Mouse (Mus musculus): Measurements from ENCODE around the gene Map3k13. TPM values are rescaled to one million over a fixed set of nuclear protein-coding genes. Genes with fewer than 3 reads are reported as not detected.

The Map3k13 gene
- total RNA-seq, 1 experiment: 0.36 TPM

GRCm38 (mm10) chr16:21818629-21819028 is 24.5 kb downstream of the Map3k13 start:
- DNase-seq (ENCODE audit: low read depth, low spot score): no peak
- Histone ChIP-seq H3K36me3 (ENCODE audit: control insufficient read depth, insufficient read depth, low read length, poor library complexity, severe bottlenecking) (no peaks in the 10 kb centered on the region), H3K9ac (ENCODE audit: insufficient read depth, low read depth, low read length, poor library complexity, severe bottlenecking) (no peak overlapping the region), H3K27ac (ENCODE audit: insufficient read depth, low read depth, low read length, poor library complexity, severe bottlenecking) (no peak overlapping the region), H3K9me3 (ENCODE audit: control insufficient read depth, insufficient read depth, low read depth, low read length) (no peaks in the 10 kb centered on the region), H3K4me1 (ENCODE audit: control insufficient read depth in 2 of 2, insufficient read depth in 2 of 2, low read length in 2 of 2, poor library complexity in 1 of 2) (peaks cover 2 to 3% of the 10 kb centered on the region in 2 experiments; a peak in 2 of 4 replicates), H3K4me3 (ENCODE audit: insufficient read depth in 1 of 2, low read depth in 1 of 2, low read length in 2 of 2, poor library complexity in 1 of 2, severe bottlenecking in 1 of 2) (no peak overlapping the region)
- in situ Hi-C loops (cut with MboI; ENCODE audit: low sequenced_read_pairs in 2 of 2, unreplicated experiment in 2 of 2): no loop called here
- TF ChIP-seq CHD2 (IDR thresholded peaks at IDR 0.05; ENCODE audit: low read depth, low read length) (no peak), MAFK (IDR thresholded peaks at IDR 0.05; ENCODE audit: insufficient read depth, low read depth, low read length) (no peak)

- no peak overlapping the region for H3K9ac ChIP-seq (ENCODE audit: insufficient read depth, low read depth, low read length, poor library complexity, severe bottlenecking)
- no peak for TF ChIP-seq CHD2 (IDR thresholded peaks at IDR 0.05; ENCODE audit: low read depth, low read length)
- no peak for TF ChIP-seq ZC3H11A (IDR thresholded peaks at IDR 0.05; ENCODE audit: borderline replicate concordance, low read depth, low read length)
- TF ChIP-seq HCFC1 (IDR thresholded peaks at IDR 0.05; ENCODE audit: borderline replicate concordance, insufficient read depth, low read length): no peak
- H3K9me3 ChIP-seq (ENCODE audit: control insufficient read depth, insufficient read depth, low read depth, low read length): no peaks in the 10 kb centered on the region
- no peak overlapping the region for H3K27ac ChIP-seq (ENCODE audit: insufficient read depth, low read depth, low read length, poor library complexity, severe bottlenecking)
- in situ Hi-C loops (cut with MboI; ENCODE audit: low sequenced_read_pairs in 2 of 2, unreplicated experiment in 2 of 2): no loop called here
- DNase-seq (ENCODE audit: low read depth, low spot score): no peak
- no peaks in the 10 kb centered on the region for H3K36me3 ChIP-seq (ENCODE audit: control insufficient read depth, insufficient read depth, low read length, poor library complexity, severe bottlenecking)
- H3K4me1 ChIP-seq (ENCODE audit: control insufficient read depth in 2 of 2, insufficient read depth in 2 of 2, low read length in 2 of 2, poor library complexity in 1 of 2): peaks cover 2 to 3% of the 10 kb centered on the region in 2 experiments; a peak in 1 of 4 replicates
- no peak overlapping the region for H3K4me3 ChIP-seq (ENCODE audit: insufficient read depth in 1 of 2, low read depth in 1 of 2, low read length in 2 of 2, poor library complexity in 1 of 2, severe bottlenecking in 1 of 2)
These were observed 31.5 kb downstream of the Map3k13 start for GRCm38 (mm10) chr16:21825612-21826031.

GRCm38 (mm10) chr16:21827153-21827552 is 33.0 kb downstream of the Map3k13 start:
- H3K9me3 ChIP-seq (ENCODE audit: control insufficient read depth, insufficient read depth, low read depth, low read length): no peaks in the 10 kb centered on the region
- peaks cover 2 to 6% of the 10 kb centered on the region in 2 experiments; a peak in 1 of 4 replicates for H3K4me1 ChIP-seq (ENCODE audit: control insufficient read depth in 2 of 2, insufficient read depth in 2 of 2, low read length in 2 of 2, poor library complexity in 1 of 2)
- in situ Hi-C loops (cut with MboI; ENCODE audit: low sequenced_read_pairs in 2 of 2, unreplicated experiment in 2 of 2): no loop called here
- H3K4me3 ChIP-seq (ENCODE audit: insufficient read depth in 1 of 2, low read depth in 1 of 2, low read length in 2 of 2, poor library complexity in 1 of 2, severe bottlenecking in 1 of 2): no peak overlapping the region
- TF ChIP-seq CHD2 (IDR thresholded peaks at IDR 0.05; ENCODE audit: low read depth, low read length): no peak
- TF ChIP-seq ZNF384 (IDR thresholded peaks at IDR 0.05; ENCODE audit: low read depth, low read length): no peak
- no peak for TF ChIP-seq MAFK (IDR thresholded peaks at IDR 0.05; ENCODE audit: insufficient read depth, low read depth, low read length)
- no peak for TF ChIP-seq ZC3H11A (IDR thresholded peaks at IDR 0.05; ENCODE audit: borderline replicate concordance, low read depth, low read length)
- TF ChIP-seq HCFC1 (IDR thresholded peaks at IDR 0.05; ENCODE audit: borderline replicate concordance, insufficient read depth, low read length): no peak
- no peak overlapping the region for H3K9ac ChIP-seq (ENCODE audit: insufficient read depth, low read depth, low read length, poor library complexity, severe bottlenecking)
- no peak for DNase-seq (ENCODE audit: low read depth, low spot score)
- H3K27ac ChIP-seq (ENCODE audit: insufficient read depth, low read depth, low read length, poor library complexity, severe bottlenecking): no peak overlapping the region
- H3K36me3 ChIP-seq (ENCODE audit: control insufficient read depth, insufficient read depth, low read length, poor library complexity, severe bottlenecking): no peaks in the 10 kb centered on the region

GRCm38 (mm10) chr16:21827581-21827980 is 33.4 kb downstream of the Map3k13 start:
- no peak for DNase-seq (ENCODE audit: low read depth, low spot score)
- Histone ChIP-seq H3K9me3 (ENCODE audit: control insufficient read depth, insufficient read depth, low read depth, low read length) (no peaks in the 10 kb centered on the region), H3K36me3 (ENCODE audit: control insufficient read depth, insufficient read depth, low read length, poor library complexity, severe bottlenecking) (no peaks in the 10 kb centered on the region), H3K9ac (ENCODE audit: insufficient read depth, low read depth, low read length, poor library complexity, severe bottlenecking) (no peak overlapping the region), H3K4me1 (ENCODE audit: control insufficient read depth in 2 of 2, insufficient read depth in 2 of 2, low read length in 2 of 2, poor library complexity in 1 of 2) (peaks cover 2 to 6% of the 10 kb centered on the region in 2 experiments; a peak in 1 of 4 replicates), H3K27ac (ENCODE audit: insufficient read depth, low read depth, low read length, poor library complexity, severe bottlenecking) (no peak overlapping the region), H3K4me3 (ENCODE audit: insufficient read depth in 1 of 2, low read depth in 1 of 2, low read length in 2 of 2, poor library complexity in 1 of 2, severe bottlenecking in 1 of 2) (no peak overlapping the region)
- TF ChIP-seq ZNF384 (IDR thresholded peaks at IDR 0.05; ENCODE audit: low read depth, low read length) (no peak), HCFC1 (IDR thresholded peaks at IDR 0.05; ENCODE audit: borderline replicate concordance, insufficient read depth, low read length) (no peak), CHD2 (IDR thresholded peaks at IDR 0.05; ENCODE audit: low read depth, low read length) (no peak), MAFK (IDR thresholded peaks at IDR 0.05; ENCODE audit: insufficient read depth, low read depth, low read length) (no peak)
- in situ Hi-C loops (cut with MboI; ENCODE audit: low sequenced_read_pairs in 2 of 2, unreplicated experiment in 2 of 2): no loop called here

GRCm38 (mm10) chr16:21829711-21830110 is 35.6 kb downstream of the Map3k13 start:
- no peak overlapping the region for H3K4me3 ChIP-seq (ENCODE audit: insufficient read depth in 1 of 2, low read depth in 1 of 2, low read length in 2 of 2, poor library complexity in 1 of 2, severe bottlenecking in 1 of 2)
- in situ Hi-C loops (cut with MboI; ENCODE audit: low sequenced_read_pairs in 2 of 2, unreplicated experiment in 2 of 2): no loop called here
- H3K9ac ChIP-seq (ENCODE audit: insufficient read depth, low read depth, low read length, poor library complexity, severe bottlenecking): no peak overlapping the region
- no peak for TF ChIP-seq HCFC1 (IDR thresholded peaks at IDR 0.05; ENCODE audit: borderline replicate concordance, insufficient read depth, low read length)
- TF ChIP-seq CHD2 (IDR thresholded peaks at IDR 0.05; ENCODE audit: low read depth, low read length): no peak
- TF ChIP-seq MAFK (IDR thresholded peaks at IDR 0.05; ENCODE audit: insufficient read depth, low read depth, low read length): no peak
- TF ChIP-seq ZC3H11A (IDR thresholded peaks at IDR 0.05; ENCODE audit: borderline replicate concordance, low read depth, low read length): no peak
- no peak for TF ChIP-seq ZNF384 (IDR thresholded peaks at IDR 0.05; ENCODE audit: low read depth, low read length)
- no peaks in the 10 kb centered on the region for H3K9me3 ChIP-seq (ENCODE audit: control insufficient read depth, insufficient read depth, low read depth, low read length)
- no peak overlapping the region for H3K27ac ChIP-seq (ENCODE audit: insufficient read depth, low read depth, low read length, poor library complexity, severe bottlenecking)
- no peaks in the 10 kb centered on the region for H3K36me3 ChIP-seq (ENCODE audit: control insufficient read depth, insufficient read depth, low read length, poor library complexity, severe bottlenecking)
- DNase-seq (ENCODE audit: low read depth, low spot score): no peak
- H3K4me1 ChIP-seq (ENCODE audit: control insufficient read depth in 2 of 2, insufficient read depth in 2 of 2, low read length in 2 of 2, poor library complexity in 1 of 2): peaks cover 2 to 6% of the 10 kb centered on the region in 2 experiments; a peak in 1 of 4 replicates
